Mouse (Mus musculus) urinary bladder, postnatal 36 days (tissue): ENCODE data around the gene Tia1.
"Not testable (repeated sequence)": the region's sequence is repeated elsewhere in the genome, so short reads cannot be mapped to it uniquely, and the experiment has no call there.

ENCODE experiments used
- DNase-seq, 2 experiments: peaks; one replicate each; pipeline ENCODE4 v3.0.0; 2022; ENCODE audit warnings: low spot score in 2 of 2, mixed read lengths in 1 of 2

The Tia1 gene

DNA sequence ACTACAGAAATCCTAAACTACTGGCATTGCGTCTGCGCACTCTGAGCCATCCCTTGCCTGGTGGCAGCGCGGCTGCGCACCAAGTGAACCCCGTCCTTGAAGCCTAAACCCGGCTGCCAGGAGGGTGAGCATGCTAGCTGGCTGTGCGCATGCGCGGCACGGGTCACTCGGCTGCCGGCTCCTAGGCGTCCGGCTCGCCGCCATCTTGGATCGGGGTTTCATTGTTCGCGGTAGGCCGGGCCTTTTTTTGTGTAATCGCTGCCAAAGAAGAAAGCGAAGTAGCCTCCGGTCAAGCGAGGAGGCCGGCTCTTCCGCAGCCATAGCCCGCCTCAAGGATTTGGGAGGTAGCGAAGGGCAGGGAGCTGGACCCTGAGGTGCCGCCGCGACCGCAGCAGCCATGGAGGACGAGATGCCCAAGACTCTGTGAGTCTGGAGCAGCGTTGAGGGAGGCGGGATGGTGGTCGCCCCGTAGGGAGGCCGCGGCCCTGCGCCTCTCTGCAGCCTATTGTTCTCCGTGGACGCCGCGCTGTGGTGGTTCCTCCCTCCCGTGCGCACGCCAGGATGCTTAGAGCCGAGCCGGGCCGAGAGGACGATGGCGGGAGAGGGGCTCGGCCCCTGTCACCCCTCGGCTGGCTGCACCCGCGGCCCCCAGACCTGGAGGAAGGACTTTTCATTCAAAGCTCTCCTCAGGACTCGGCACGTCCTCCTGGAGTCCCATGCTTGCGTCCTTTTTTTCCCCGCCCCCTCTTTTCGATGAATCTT lies at the start of gene Tia1:
Tia1 (plus strand) TSS at position 120 of the 762 bp plus-strand sequence.
- DNase-seq, result peak; percentile 88 to 96

DNA sequence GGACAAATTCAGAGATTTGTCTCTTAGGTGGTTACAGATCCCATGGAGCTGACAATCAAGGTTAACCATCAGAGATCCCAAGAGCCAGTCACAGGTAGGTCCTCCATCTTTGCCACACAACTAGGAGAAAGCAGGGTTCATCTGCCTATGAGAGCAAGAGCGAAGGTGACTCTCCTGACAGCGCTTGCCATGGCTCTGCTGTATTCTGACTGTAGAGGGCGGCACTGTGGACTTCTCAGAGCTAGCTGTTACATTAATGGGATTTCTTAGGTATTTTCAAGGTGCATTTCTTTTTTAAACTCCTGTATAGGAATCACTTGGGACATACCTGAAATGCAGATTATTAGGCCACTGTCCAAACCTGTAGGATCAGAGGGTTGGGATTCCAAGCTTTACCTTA lies 49.1 kb upstream of the Tia1 start:
- no peak for DNase-seq

DNA sequence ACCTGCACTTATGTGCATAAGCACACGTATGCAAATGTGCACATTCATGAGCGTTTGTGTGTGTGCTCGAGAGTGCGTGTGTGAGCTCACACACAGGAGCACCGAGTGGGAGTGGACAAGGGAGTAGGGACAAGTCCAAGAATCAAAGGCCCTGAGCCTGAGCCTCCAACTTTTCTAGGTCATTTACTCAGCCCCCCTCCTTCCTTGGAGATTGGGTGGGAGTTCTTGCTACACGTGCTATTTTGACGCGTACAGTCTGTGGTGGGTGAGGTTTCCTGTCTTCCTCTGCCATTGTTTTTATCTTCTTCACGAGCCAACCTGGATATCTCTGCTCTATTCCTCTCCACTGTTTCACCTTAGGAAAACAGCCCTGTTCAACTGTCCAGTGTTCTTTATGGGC lies 47.1 kb upstream of the Tia1 start:
- no peak for DNase-seq

DNA sequence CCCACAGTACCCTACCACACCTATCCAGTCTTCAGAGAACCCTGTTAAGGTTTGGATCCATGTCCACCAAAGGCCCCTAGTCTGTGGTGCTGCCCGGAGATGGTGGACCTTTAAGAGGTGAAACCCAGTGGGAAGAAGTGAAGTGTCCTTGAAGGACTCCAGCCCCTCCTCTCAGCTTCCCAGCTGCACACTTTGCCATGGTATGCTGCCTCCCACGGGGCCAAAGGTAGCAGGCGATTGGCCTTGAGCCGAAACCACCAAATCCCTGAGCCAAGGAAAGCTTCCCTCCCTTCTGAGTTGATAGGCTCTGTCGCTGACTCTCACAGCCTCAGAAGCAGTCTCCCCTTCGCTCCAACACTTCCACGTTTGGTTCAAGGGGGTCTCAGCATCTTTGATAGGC lies 43.3 kb upstream of the Tia1 start:
- no peak for DNase-seq

DNA sequence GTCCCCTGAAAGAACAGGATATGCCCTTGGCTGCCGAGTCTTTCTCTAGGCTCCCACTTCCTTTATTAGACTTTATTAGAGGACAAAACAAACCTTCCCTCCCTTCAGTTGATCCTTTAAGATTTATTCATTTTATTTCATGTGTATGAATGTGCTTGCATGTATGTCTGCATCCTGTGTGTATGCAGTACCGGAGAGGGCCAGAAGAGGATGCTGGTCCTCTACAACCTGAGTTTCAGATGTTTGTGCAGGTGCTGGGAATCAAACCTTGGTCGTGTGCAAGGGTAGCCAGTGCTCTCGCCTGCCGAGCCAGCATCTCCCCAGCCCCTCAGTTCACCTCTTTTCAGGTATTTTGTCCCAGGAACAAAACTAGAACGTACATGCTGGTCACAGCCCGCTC lies 42.6 kb upstream of the Tia1 start:
- DNase-seq, result no peak

DNA sequence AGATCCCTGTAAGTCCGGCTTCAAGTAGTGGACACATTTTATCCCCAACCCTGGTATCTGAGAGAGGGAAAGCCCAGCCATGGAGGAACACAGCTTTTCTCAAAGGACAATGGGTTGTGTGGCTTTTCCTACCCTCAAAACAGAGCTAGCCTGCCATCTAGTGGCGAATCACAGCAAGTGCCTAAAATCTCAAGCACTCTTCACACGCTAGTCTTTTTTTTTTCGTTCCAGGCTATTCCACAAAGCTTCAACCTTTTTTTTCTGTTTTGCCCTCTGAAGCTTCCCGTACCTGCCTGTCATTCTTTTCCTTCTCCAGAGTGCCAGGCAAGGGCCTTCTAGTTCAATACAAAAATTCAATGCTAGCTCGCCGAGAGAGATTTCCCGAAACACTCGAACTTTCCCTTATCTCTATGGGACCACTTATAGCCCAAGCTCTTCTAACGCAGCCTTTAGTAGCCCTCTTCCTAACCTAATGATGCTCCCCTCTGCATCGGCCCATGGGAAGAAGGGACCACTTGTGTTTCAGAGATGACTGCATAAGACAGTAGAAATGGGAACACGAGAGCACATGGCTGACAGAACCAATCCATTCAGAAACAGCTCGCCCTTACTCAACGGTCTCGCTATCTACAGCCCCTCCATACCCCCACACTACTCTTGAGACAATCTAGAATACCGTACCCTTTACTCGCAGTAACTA lies 39.4 kb upstream of the Tia1 start:
- DNase-seq, result peak; percentile 61 to 75

DNA sequence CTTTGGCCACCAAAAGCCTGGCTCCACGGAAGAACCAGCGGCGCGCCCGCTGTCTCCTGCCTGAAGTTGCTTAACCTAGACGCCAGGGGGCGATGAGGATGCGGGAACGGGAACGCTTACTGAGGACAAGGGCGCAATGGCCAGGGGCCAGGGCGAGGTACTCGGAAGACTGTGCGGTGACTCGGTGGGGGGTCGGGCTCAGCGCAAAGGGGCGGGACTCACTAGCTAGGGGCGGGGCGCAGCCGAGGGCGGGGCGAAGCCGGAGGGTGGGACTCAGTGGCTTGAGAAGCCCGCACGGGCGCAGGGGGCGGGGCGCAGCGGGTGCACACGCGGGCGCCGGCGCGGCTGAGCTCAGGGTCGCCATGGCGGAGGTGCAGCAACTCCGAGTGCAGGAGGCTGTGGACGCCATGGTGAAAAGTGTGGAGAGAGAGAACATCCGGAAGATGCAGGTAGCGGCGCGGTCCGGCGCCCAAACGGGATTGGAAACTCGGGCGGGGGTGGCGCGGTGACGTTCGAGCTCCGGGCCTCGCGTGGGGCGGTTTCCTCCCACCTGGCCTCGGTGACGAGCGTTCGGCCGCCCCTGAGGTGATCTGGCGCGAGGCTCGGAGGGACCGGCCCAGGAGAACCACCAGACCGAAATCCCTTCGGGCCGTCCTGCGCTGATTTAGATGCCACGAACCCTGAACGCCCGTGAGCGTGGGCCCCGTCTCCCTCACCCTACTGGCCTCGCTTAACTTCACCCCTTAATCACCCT lies 38.5 kb upstream of the Tia1 start, which contains the start of gene Fam136a:
Fam136a (plus strand) TSS at position 276 of the 754 bp plus-strand sequence.
- peak; percentile 93 to 96 for DNase-seq

DNA sequence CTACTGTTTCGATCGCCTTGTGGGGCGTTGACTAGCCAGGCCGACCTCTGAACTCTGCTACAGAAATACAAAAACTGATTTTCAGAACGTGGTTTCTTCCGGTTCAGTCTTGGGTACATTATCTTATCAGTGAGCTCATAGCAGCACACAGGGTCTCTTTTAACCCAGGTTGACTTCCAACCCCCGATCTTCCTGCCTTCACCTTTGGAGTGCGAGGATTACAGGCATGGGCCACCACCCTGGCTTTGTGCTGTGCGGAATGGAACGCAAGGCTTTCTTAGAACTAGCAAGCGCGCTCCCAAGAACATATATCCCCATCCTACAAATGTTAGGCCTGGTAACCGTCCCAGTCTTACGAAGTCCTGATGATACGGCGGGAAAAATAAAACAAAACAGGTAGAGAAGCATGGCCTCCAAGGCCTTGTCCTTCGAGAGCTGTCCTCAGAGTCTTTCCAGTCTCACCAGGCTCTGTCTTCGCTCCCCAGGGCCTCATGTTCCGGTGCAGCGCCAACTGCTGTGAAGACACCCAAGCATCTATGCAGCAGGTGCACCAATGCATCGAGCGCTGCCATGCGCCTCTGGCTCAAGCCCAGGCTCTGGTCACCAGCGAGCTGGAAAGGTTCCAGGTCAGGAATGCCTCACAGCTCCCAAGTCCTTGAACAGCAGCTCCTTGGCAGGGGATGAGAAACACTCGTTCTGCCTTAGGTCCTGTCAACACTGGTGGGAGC lies 37.7 kb upstream of the Tia1 start:
- DNase-seq, result peak; percentile 18 to 31

DNA sequence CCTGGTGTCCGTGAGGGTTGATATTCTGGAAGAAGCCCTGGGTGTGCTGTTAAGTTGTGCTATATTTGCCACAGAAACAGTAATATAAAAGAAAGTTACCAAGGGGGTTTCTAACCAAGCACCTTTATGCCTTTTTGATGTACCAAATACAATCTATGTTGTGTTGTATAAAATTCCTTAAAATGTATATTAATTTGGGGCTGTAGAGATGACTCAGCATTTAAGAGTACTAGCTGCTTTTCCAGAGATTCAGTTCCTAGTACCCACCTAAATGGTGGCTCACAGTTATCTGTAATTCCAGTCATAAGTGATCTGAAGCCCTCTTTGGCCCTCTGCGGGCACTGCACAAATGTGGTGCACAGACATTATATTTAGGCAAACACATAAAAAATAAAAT lies 37.2 kb upstream of the Tia1 start:
- DNase-seq, result no peak

DNA sequence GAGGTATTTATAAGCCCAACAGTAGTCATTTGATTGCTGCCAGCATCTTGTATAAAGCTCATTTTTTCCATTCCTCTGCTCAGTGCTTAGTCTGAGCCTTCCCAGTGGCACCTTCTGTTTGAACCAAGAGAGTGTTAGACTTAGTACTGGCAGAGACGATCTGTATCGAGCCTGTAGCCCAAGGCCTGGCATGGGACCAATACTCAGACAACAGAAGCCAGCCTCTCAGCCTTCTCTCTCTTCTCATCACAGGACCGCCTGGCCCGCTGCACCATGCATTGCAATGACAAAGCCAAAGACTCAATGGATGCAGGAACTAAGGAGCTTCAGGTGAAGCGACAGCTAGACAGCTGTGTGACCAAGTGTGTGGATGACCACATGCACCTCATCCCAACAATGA lies 35.5 kb upstream of the Tia1 start:
- DNase-seq, result no peak

DNA sequence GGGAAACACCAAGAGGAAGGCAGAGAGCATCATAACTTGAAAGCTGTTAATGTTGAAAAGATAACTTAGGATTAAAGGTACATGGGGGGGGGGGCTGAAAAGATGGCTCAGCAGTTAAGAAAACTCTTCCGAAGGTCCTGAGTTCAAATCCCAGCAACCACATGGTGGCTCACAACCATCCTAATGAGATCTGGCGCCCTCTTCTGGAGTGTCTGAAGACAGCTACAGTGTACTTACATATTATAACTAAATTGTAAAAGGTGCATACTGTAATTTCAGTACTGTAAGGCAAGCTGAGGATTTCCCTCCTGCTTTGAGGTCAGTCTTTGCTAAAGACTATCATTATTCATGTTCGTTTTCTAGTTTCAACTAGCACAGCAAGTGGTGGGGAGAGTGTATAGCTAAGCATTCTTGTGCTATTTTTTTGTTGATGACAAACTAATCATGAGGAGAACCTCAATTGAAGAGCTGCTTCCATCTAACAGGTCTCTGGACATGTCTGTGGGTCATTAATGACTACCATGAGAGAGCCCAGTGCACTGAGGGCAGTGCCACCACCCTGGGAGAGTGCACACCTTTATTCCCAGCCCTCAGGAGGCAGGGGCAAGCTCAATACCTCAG lies 33.8 kb upstream of the Tia1 start:
- DNase-seq, result no peak

DNA sequence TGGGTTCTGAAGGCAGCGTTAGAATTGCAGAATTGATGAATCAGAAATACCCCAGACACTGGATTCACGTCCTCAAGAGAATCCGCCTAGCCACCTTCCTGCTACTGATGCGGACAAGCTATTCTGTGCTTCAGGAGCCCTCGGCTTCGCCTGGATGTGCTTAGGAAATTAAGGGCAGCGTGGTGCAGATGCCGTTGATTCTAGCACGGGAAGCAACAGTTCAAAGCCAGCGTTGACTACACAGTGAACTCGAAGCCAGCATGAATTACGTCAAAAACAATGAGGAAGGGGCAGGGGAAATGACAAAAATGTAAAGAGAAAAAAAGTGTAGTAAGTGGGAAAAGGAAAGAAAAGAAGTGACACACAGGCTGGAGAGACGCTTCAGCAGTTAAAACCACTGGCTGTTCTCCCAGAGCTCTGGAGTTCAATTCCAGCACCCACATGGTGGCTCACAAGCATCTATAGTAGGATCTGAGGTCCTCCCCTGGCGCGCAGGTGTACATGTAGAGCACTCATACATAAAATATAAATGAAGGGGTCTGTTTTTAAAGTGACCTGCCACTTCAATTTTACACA lies 33.2 kb upstream of the Tia1 start, which contains the start of gene Snrpg:
Snrpg (plus strand) TSS at position 541 of the 576 bp plus-strand sequence.
- no peak for DNase-seq

DNA sequence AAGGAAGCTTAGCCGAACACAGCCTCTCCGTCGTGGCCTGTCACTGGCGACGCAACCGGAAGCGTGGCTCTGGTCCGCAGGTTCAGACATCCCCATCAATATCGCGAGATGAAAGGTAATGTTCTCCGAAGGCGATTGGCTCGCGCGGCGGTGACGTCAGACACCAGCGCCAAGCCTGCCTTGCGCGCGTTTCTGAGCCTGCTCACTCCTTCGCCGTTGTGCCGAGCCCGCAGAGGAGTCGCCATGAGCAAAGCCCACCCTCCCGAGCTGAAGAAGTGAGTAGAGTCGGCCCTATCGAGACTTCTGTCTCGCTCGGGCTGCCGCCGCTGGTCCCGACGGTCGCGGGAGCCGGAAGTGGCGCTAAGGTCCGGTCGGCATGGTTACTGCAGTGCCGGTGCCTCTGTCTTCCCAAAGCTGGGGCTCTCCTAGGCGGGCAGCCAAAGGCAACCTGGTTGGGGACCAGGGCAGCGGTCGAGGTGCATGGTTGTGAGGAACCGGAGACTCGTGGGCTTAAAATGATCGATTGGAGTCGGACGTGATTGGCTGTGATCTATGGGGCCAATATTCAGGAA lies 32.6 kb upstream of the Tia1 start:
- DNase-seq, result peak; percentile 91 to 96

DNA sequence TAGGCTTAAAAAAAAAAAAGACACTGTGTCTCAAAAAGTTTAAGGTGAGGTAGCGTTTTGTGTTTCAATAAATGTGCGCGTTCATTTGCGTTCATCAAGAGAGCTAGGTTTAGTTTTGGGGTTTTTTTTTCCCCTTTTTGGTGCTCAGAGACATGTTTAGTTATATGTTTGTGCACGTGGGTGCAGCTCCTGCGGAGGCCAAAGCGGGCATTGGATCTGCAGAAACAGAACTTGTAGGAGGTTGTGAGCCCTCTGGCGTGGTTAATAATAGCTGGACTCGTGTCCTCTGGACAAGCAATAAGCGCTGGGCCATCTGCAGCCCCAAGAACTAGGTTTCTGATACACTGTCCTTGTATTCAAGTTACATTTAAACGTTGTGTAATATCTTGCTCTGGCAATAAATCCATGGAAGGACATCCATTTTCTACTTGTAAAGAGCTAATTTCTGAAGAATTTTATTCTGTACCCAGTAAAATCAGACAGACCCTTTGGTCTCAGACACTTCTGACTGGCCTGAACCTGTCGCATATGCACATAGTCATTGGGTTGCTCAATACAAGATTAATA lies 32.0 kb upstream of the Tia1 start:
- DNase-seq, result no peak

DNA sequence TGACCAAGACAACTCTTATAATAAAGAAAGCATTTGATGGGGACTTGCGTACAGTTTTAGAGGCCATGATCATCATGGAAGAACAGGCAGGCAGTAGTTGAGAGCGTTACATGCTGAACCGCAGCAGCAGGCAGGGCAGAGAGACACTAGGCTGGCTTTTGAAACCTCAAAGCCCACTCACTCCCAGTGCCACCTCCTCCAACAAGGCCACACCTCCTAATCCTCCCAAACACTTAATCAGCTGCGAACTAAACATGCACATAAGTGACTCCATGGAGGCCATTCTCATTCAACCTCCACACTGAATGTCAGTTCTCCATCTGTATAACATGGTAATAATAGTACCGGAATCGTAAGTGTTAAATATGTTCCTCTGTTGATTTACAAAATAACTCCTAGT lies 30.5 kb upstream of the Tia1 start:
- DNase-seq, result no peak

DNA sequence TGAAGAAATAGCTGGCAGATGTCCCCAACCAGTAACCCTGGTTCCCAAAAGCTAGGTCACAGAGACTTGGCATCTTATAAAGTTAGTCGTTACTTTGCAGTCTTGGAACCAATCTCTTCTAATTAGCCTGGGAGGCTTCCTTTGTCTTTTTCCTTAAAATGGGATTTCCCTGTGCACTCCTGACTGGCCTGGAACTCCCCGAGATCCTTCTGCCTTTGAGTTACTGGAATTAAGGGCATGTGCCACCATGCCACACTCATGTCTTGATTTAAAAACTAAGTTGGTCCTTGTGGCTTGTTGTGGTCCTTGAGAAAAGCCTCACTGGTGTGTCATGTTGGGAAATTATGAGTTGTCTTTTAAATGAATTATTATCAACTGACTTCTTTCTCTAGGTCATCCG lies 25.7 kb upstream of the Tia1 start:
- DNase-seq, result no peak

DNA sequence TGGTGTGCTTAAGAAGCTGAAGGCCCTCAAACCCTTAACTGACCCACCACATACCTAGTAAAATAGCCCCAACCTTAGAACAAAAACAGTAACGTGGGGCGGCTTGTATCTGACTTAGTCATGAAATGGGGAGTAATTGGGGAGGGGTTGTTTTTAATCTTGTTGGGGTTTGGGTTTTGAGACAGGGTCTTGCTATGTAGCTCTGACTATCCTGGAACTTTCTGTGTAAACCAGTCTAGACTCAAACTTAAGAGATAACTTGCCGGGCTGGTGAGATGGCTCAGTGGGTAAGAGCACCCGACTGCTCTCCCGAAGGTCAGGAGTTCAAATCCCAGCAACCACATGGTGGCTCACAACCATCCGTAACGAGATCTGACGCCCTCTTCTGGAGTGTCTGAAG lies 23.9 kb upstream of the Tia1 start:
- DNase-seq, result not testable (repeated sequence)

DNA sequence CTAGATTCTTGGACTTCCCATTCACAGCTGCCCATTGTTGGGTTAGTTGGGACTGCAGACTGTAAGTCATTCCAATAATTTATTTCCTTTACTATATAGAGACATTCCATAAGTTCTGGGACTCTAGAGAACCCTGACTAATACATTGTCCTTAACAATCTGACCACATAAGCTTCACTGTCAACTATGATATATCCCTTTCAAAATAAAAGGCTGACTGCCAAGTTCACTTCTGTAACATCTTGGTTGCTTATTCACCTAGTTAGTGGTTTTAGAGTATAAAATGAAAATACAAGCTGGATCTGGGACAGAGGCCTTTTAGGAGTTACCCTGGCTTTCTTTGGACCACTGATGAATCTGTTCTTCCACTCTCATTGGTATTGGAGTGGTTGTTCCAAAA lies 21.5 kb upstream of the Tia1 start:
- DNase-seq, result no peak

DNA sequence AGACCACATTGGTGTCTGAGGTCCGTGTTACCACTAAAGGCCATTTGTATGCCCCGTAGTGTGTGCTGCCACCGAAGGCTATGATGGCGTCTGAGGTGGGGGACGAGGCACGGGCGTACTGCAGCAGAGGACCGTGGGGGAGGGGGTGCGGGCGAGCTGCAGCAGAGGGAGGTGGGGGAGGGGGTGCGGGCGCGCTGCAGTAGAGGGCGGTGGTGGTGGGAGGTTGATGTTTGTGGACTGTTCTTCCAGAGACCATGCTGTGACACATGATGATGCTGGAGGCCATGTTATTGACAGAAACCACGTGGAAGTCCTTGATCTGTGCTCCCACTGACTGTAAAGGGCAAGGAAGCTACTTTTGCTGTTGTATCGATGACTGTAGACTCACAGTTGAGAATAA lies 20.6 kb upstream of the Tia1 start:
- DNase-seq, result no peak

DNA sequence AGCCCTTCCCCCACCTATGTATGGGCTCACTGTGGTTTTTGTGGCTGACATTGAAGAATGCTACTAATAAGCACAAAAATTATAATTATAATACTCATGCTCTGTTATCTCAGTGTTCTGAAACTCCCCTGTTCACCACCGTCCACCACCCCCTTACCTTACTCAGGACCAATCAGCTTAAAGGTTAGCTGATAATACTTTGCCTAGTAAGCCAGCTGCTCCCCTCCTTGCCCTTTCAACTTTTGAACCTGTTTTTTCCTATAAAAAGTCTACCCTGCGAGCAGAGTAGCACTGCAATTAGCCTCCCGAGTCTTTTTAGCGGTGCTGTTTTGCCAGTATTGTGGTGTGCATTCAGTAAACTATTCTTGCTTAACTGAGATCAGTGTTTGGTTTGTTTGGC lies 19.3 kb upstream of the Tia1 start:
- DNase-seq, result no peak
